ENCODE assay signal across 16 mouse cellular contexts in the genomic region with DNA sequence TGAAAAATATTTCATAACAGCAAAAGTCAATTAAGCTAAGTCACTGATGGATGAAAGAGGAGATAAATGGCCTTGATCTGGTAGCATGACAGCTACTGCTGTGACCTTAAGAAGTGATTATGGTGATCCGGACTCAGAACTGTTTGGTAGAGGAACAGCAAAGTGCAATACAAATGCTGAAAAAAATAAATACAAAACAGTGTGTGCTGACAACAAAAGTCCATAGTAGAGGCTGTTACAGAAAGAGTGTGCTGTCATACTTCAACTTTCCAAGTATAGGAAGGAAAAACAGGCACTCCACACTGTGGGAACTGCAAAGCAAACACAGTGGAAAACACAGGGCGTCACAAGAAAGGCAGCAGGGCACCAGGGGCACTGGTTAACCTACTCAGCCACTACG.
"Had no signal": no experiment of that assay in that cellular context is flagged by ENCODE, and none has a peak within 500 bp of the region (broad histone marks: within the 10 kb centered on the region; RNA-seq: fewer than 3 reads in every experiment).

No protein-coding gene starts in this region.

- H3K4me1 ChIP-seq: lung, embryonic 15.5 days; midbrain, embryonic 12.5 days; stomach, embryonic 15.5 days had no signal

- H3K9ac ChIP-seq: liver, embryonic 14.5 days; lung, embryonic 15.5 days; midbrain, embryonic 12.5 days; stomach, embryonic 15.5 days had no signal

- H3K27me3 ChIP-seq: lung, embryonic 15.5 days; megakaryocyte, embryonic 14.5 days; midbrain, embryonic 12.5 days; stomach, embryonic 15.5 days had no signal

- H3K4me2 ChIP-seq: liver, embryonic 11.5 days; lung, embryonic 15.5 days; midbrain, embryonic 12.5 days; stomach, embryonic 15.5 days had no signal

- H3K27ac ChIP-seq: liver, embryonic 14.5 days; lung, embryonic 15.5 days; macrophage; midbrain, embryonic 12.5 days; stomach, embryonic 15.5 days; stomach, postnatal 0 days had no signal

- H3K4me3 ChIP-seq: lung, embryonic 15.5 days; megakaryocyte, embryonic 14.5 days; midbrain, embryonic 12.5 days; stomach, embryonic 15.5 days had no signal

- H3K9me3 ChIP-seq: lung, embryonic 15.5 days; megakaryocyte, embryonic 14.5 days; midbrain, embryonic 12.5 days; stomach, embryonic 15.5 days had no signal

- DNase-seq: liver; lung, adult 2 months; lung, postnatal 14 days; midbrain, embryonic 14.5 days; right cerebral cortex, postnatal 14 days; thymus, adult 2 months; thymus, postnatal 25 days; thymus, postnatal 4 days had no signal
